Mouse (Mus musculus): ENCODE measurements at regions not wholly inside any gene's neighbourhood (a gene's known extent, or its start where the extent isn't known, plus 50 kb on each side); places are given as distances from the start of the nearest gene placed in this dataset.
A peak's percentile ranks its signal among the peaks of the same experiment; 100 is the strongest.
"Not testable (repeated sequence)": the region's sequence is repeated elsewhere in the genome, so short reads cannot be mapped to it uniquely, and the experiment has no call there.

GRCm38 (mm10) chr15:93094202-93095135 lies 180.5 kb downstream of the Gxylt1 start:
- no peak for DNase-seq

GRCm38 (mm10) chr15:93091396-93091795 lies 183.6 kb downstream of the Gxylt1 start:
- DNase-seq = no peak

- peak; percentile 82 for DNase-seq
Observed at GRCm38 (mm10) chr15:93089347-93089746, 185.6 kb downstream of the Gxylt1 start.

GRCm38 (mm10) chr15:93084967-93085617 lies 189.9 kb downstream of the Gxylt1 start:
- DNase-seq = no peak

GRCm38 (mm10) chr15:93074070-93074469 lies 200.9 kb downstream of the Gxylt1 start:
- peak; percentile 16 for DNase-seq

GRCm38 (mm10) chr15:93062213-93063131 lies 212.5 kb downstream of the Gxylt1 start:
- no peak for DNase-seq

GRCm38 (mm10) chr15:93053471-93053870 lies 221.5 kb downstream of the Gxylt1 start:
- no peak for DNase-seq

GRCm38 (mm10) chr15:93027185-93027584 lies 247.8 kb downstream of the Gxylt1 start:
- DNase-seq = no peak

GRCm38 (mm10) chr15:93026456-93027078 lies 248.4 kb downstream of the Gxylt1 start:
- DNase-seq = no peak

GRCm38 (mm10) chr15:93025791-93026190 lies 249.2 kb downstream of the Gxylt1 start:
- DNase-seq = no peak

- DNase-seq = no peak
Observed at GRCm38 (mm10) chr15:93024171-93024570, 250.8 kb downstream of the Gxylt1 start.

GRCm38 (mm10) chr15:93011166-93011565 lies 263.8 kb downstream of the Gxylt1 start:
- DNase-seq = no peak

GRCm38 (mm10) chr15:93010629-93011028 lies 264.4 kb downstream of the Gxylt1 start:
- DNase-seq = no peak

GRCm38 (mm10) chr15:93005751-93006231 lies 269.2 kb downstream of the Gxylt1 start:
- DNase-seq = peak; percentile 46

GRCm38 (mm10) chr15:93005186-93005585 lies 269.8 kb downstream of the Gxylt1 start:
- DNase-seq = not testable (repeated sequence)

GRCm38 (mm10) chr15:93004551-93004950 lies 270.4 kb downstream of the Gxylt1 start:
- no peak for DNase-seq

- no peak for DNase-seq
Observed at GRCm38 (mm10) chr15:93003233-93003632, 271.7 kb downstream of the Gxylt1 start.

GRCm38 (mm10) chr15:93002002-93002904 lies 272.7 kb downstream of the Gxylt1 start:
- peak; percentile 44 for DNase-seq

- DNase-seq = peak; percentile 12
Observed at GRCm38 (mm10) chr15:93001346-93002001, 273.5 kb downstream of the Gxylt1 start.

GRCm38 (mm10) chr15:93000121-93000520 lies 274.9 kb downstream of the Gxylt1 start:
- peak; percentile 8 for DNase-seq

Measured in adrenal gland, postnatal 25 days (tissue).